Mouse (Mus musculus) MEL (cell line): ENCODE measurements around the gene Gm10197.

Source experiments
- BHLHE40 ChIP-seq: IDR thresholded peaks from 2 replicates; pipeline ENCODE4 v1.6.1; 2012; ENCODE audit warnings: low read depth, mild to moderate bottlenecking, inconsistent platforms, low read length, improper control_type of control experiment, borderline replicate concordance
- CHD2 ChIP-seq: IDR thresholded peaks from 2 replicates; pipeline ENCODE4 v1.6.1; 2011; ENCODE audit warnings: low read length, improper control_type of control experiment
- JUND ChIP-seq: IDR thresholded peaks from 2 replicates; pipeline ENCODE4 v1.6.1; 2011; ENCODE audit warnings: low read depth, mild to moderate bottlenecking, improper control_type of control experiment, low read length
- MAX ChIP-seq: IDR thresholded peaks from 2 replicates; pipeline ENCODE4 v1.6.1; 2011; ENCODE audit warnings: low read length, improper control_type of control experiment
- RAD21 ChIP-seq: IDR thresholded peaks from 2 replicates; pipeline ENCODE4 v1.6.1; 2011; ENCODE audit warnings: mild to moderate bottlenecking, low read depth, low read length, improper control_type of control experiment
- SIN3A ChIP-seq: IDR thresholded peaks from 2 replicates; pipeline ENCODE4 v1.6.1; 2012; ENCODE audit warnings: low read length, improper control_type of control experiment, inconsistent platforms

DNA sequence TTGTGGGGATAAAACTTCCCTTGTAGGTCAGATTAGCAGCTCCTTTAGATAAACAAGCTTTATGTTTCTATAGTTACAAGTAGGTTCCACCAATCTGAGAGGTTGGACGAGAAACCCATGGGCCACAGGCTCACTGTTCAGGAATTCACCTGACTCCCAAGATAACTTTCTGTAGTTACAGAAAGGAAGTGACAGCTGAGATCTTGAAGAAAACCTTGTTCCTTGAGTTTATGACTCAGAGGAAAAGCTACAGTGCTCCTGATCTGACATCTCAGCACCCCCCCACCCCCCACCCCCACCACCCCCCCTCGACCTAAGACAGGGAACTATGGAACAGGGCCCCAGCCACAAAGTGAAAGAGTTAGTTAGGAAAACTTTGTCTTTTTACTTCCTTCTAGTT is 34.2 kb upstream of the Gm10197 start:
- TF ChIP-seq BHLHE40 (no peak), SIN3A (no peak), MAX (no peak), RAD21 (no peak), CHD2 (no peak), JUND (no peak)
